In genomic region chr10:95140191-95140590, GRCm38 (mm10) we compare ENCODE assay signal across 24 mouse cellular contexts.
DNase-seq lines count a peak whose midpoint lies in the region; ATAC-seq and TF ChIP-seq lines count a peak whose summit lies in the region.
"Had no signal": no experiment of that assay in that cellular context is flagged by ENCODE, and none has a peak within 500 bp of the region (broad histone marks: within the 10 kb centered on the region; RNA-seq: fewer than 3 reads in every experiment).

No protein-coding gene starts in this region.

- H3K9ac ChIP-seq in midbrain, postnatal 0 days (replicated peaks; ENCODE audit: low read length, poor library complexity, severe bottlenecking): no peak overlapping the region
- H3K9ac ChIP-seq in midbrain, embryonic 16.5 days (ENCODE audit: low read depth, low read length): no peak overlapping the region
- H3K9ac ChIP-seq: forebrain, embryonic 13.5 days; hindbrain, embryonic 13.5 days; limb, embryonic 12.5 days; liver, embryonic 15.5 days; midbrain, embryonic 12.5 days had no signal

- H3K4me1 ChIP-seq in midbrain, postnatal 0 days (ENCODE audit: insufficient read depth, low read length): peaks cover 17% of the 10 kb centered on the region
- peaks cover 26% of the 10 kb centered on the region for H3K4me1 ChIP-seq in midbrain, embryonic 16.5 days (ENCODE audit: control insufficient read depth, insufficient read depth, low read length)
- H3K4me1 ChIP-seq: liver, embryonic 15.5 days had no signal

- H3K27me3 ChIP-seq in midbrain, postnatal 0 days (ENCODE audit: insufficient read depth, low read length): no peaks in the 10 kb centered on the region
- H3K27me3 ChIP-seq in midbrain, embryonic 16.5 days (ENCODE audit: control insufficient read depth, insufficient read depth, low read depth, low read length): no peaks in the 10 kb centered on the region
- H3K27me3 ChIP-seq: forebrain, embryonic 13.5 days; hindbrain, embryonic 13.5 days; limb, embryonic 12.5 days; liver, embryonic 15.5 days; megakaryocyte, embryonic 14.5 days; midbrain, embryonic 12.5 days; Patski had no signal

- no peak for TF ChIP-seq CTCF in gastrocnemius, adult 2 months (IDR thresholded peaks at IDR 0.05)
- no peak for TF ChIP-seq CTCF in left cerebral cortex, adult 2 months (IDR thresholded peaks at IDR 0.05)
- no peak for TF ChIP-seq CTCF in midbrain, postnatal 0 days (IDR thresholded peaks at IDR 0.05)

- intact Hi-C loops in gastrocnemius, adult 2 months (cut with DNase I): loop anchor here (2.0 kb wide), 3 partner anchors 119 to 277 kb away; partner anchors contain the start of gene Socs2
- intact Hi-C loops in left cerebral cortex, postnatal 4 days (cut with DNase I): no loop called here
- intact Hi-C loops in left cerebral cortex, adult 2 months (cut with DNase I): no loop called here

- no peaks in the 10 kb centered on the region for H3K9me3 ChIP-seq in midbrain, postnatal 0 days (ENCODE audit: low read length)
- no peaks in the 10 kb centered on the region for H3K9me3 ChIP-seq in midbrain, embryonic 16.5 days (replicated peaks; ENCODE audit: control insufficient read depth, low read length, poor library complexity, severe bottlenecking)
- H3K9me3 ChIP-seq: forebrain, embryonic 13.5 days; hindbrain, embryonic 13.5 days; limb, embryonic 12.5 days; liver, embryonic 15.5 days; megakaryocyte, embryonic 14.5 days; midbrain, embryonic 12.5 days had no signal

- H3K4me2 ChIP-seq in midbrain, postnatal 0 days (ENCODE audit: low read depth, low read length, poor library complexity, severe bottlenecking): no peak overlapping the region
- no peak overlapping the region for H3K4me2 ChIP-seq in midbrain, embryonic 16.5 days (ENCODE audit: low read length)
- H3K4me2 ChIP-seq: forebrain, embryonic 13.5 days; hindbrain, embryonic 13.5 days; limb, embryonic 12.5 days; liver, embryonic 15.5 days; midbrain, embryonic 12.5 days had no signal

- no peaks in the 10 kb centered on the region for H3K36me3 ChIP-seq in midbrain, postnatal 0 days (ENCODE audit: insufficient read depth, low read length)
- H3K36me3 ChIP-seq in midbrain, embryonic 16.5 days (ENCODE audit: control insufficient read depth, insufficient read depth, low read length): no peaks in the 10 kb centered on the region
- H3K36me3 ChIP-seq: hindbrain, embryonic 13.5 days; limb, embryonic 12.5 days; liver, embryonic 15.5 days; midbrain, embryonic 12.5 days had no signal

- peak overlapping the region; percentile 41; the same call in 1 of the 2 replicates for H3K4me3 ChIP-seq in gastrocnemius, adult 2 months
- no peak overlapping the region for H3K4me3 ChIP-seq in left cerebral cortex, adult 2 months
- H3K4me3 ChIP-seq in midbrain, postnatal 0 days (ENCODE audit: low read depth, low read length): no peak overlapping the region
- no peak overlapping the region for H3K4me3 ChIP-seq in midbrain, embryonic 16.5 days (ENCODE audit: low read depth, low read length)
- H3K4me3 ChIP-seq: erythroblast, embryonic 14.5 days; forebrain, embryonic 13.5 days; hindbrain, embryonic 13.5 days; limb, embryonic 12.5 days; liver, embryonic 15.5 days; megakaryocyte, embryonic 14.5 days; midbrain, embryonic 12.5 days had no signal

- no peak for DNase-seq in gastrocnemius, adult 2 months
- no peak for DNase-seq in gastrocnemius, postnatal 4 days (ENCODE audit: low spot score in 2 of 2)
- peak; percentile 17 for DNase-seq in left cerebral cortex, postnatal 4 days
- no peak for DNase-seq in left cerebral cortex, adult 2 months (ENCODE audit: extremely low spot score in 1 of 2, low spot score in 2 of 2)
- DNase-seq in midbrain, postnatal 0 days (ENCODE audit: low spot score): peak; percentile 31
- DNase-seq in thymus, postnatal 4 days: no peak
- DNase-seq: adrenal gland, postnatal 14 days; kidney, adult 11 months; kidney, postnatal 14 days; layer of hippocampus, adult 9-11 months; right cerebral cortex, postnatal 25 days; spleen, adult 18-20 months; thymus, adult 18-20 months; thymus, postnatal 25 days had no signal

- ATAC-seq in midbrain, postnatal 0 days (ENCODE audit: low FRiP score): no peak
- no peak for ATAC-seq in midbrain, embryonic 16.5 days
- ATAC-seq: forebrain, embryonic 13.5 days; inflammation-experienced regulatory T-cells, adult 6 months; Patski had no signal

- H3K27ac ChIP-seq in gastrocnemius, adult 2 months: peak overlapping the region; percentile 87
- no peak overlapping the region for H3K27ac ChIP-seq in left cerebral cortex, adult 2 months
- H3K27ac ChIP-seq in midbrain, postnatal 0 days (ENCODE audit: low read depth, low read length): no peak overlapping the region
- H3K27ac ChIP-seq in midbrain, embryonic 16.5 days (ENCODE audit: low read length): no peak overlapping the region
- H3K27ac ChIP-seq: forebrain, embryonic 13.5 days; limb, embryonic 12.5 days; liver, embryonic 15.5 days; midbrain, embryonic 12.5 days had no signal

Comparison
In these comparisons a context has a peak if more than half of its experiments do, and no peak if none do; other contexts are left out.
1. DNase-seq: peak in left cerebral cortex, postnatal 4 days (single experiment) and midbrain, postnatal 0 days (single experiment); none in gastrocnemius, adult 2 months (single experiment), gastrocnemius, postnatal 4 days (0 of 2), left cerebral cortex, adult 2 months (0 of 2) and thymus, postnatal 4 days (single experiment).